Mouse (Mus musculus) liver, embryonic 16.5 days (tissue): ENCODE measurements around the gene Mrpl9. TPM values are rescaled to one million over a fixed set of nuclear protein-coding genes. Genes with fewer than 3 reads are reported as not detected.

Source experiments
- ATAC-seq: fragments of 200-750 bp; cut with Nextera tagmentation; 2 replicates; pipeline ENCODE4 v1.8.0; 2017; ENCODE audit warnings: low read depth, mild to moderate bottlenecking, moderate number of reproducible peaks, moderate library complexity
- H3K27ac ChIP-seq: fragments of 300-500 bp; sonication (generic); 2 replicates; pipeline ENCODE4 v1.5.1; 2014; ENCODE audit warnings: mild to moderate bottlenecking, low read length
- H3K27me3 ChIP-seq: fragments of 300-500 bp; sonication (generic); 2 replicates; pipeline ENCODE4 v1.6.1; 2014; ENCODE audit warnings: low read depth, low read length, mixed read lengths; ENCODE audit not compliant: control insufficient read depth, insufficient read depth
- H3K36me3 ChIP-seq: fragments of 300-500 bp; sonication (generic); 2 replicates; pipeline ENCODE4 v1.6.1; 2014; ENCODE audit warnings: mild to moderate bottlenecking; ENCODE audit not compliant: control insufficient read depth, insufficient read depth
- H3K4me1 ChIP-seq: fragments of 300-500 bp; sonication (generic); 2 replicates; pipeline ENCODE4 v1.6.1; 2014; ENCODE audit warnings: low read depth, low read length, mixed read lengths; ENCODE audit not compliant: control insufficient read depth
- H3K4me2 ChIP-seq: fragments of 300-500 bp; sonication (generic); 2 replicates; pipeline ENCODE4 v1.6.1; 2014; ENCODE audit warnings: low read depth, low read length, mixed read lengths
- H3K4me3 ChIP-seq: fragments of 300-500 bp; sonication (generic); 2 replicates; pipeline ENCODE4 v1.5.1; 2014; ENCODE audit warnings: low read depth, mild to moderate bottlenecking, low read length
- H3K9ac ChIP-seq: fragments of 300-500 bp; sonication (generic); 2 replicates; pipeline ENCODE4 v1.6.1; 2014; ENCODE audit warnings: low read depth, low read length
- H3K9me3 ChIP-seq: fragments of 300-500 bp; sonication (generic); replicated peaks from 2 replicates; pipeline ENCODE4 v1.6.1; 2016; ENCODE audit warnings: low read length; ENCODE audit not compliant: control insufficient read depth
- WGBS: fragments of 180-500 bp; shearing (Covaris S2); extraction: QIAGEN DNeasy Blood & Tissue Kit; methylation state at CpG from one replicate; pipeline ENCODE4 v1.1.7; 2014; ENCODE audit not compliant: insufficient replicate concordance; 5-methylcytosine and 5-hydroxymethylcytosine counted together
- polyA plus RNA-seq: library from polyadenylated mRNA; unstranded; fragments of >200 nt; fragmentation: Nextera tagmentation; extraction: Ambion mirVana; gene quantifications from 2 replicates; pipeline ENCODE4 v1.2.1, GENCODE M21; 2015

Gene Mrpl9
- polyA plus RNA-seq, 1 experiment from 2014 or later: 33.8 TPM

- no peaks in the 10 kb centered on the region for H3K9me3 ChIP-seq
- H3K27me3 ChIP-seq: peaks cover 7% of the 10 kb centered on the region
- no peak overlapping the region for H3K27ac ChIP-seq
- no peak overlapping the region for H3K9ac ChIP-seq
- no peaks in the 10 kb centered on the region for H3K36me3 ChIP-seq
- WGBS: 49% methylated on average over 4 of the region's 4 CpGs
- H3K4me1 ChIP-seq: no peaks in the 10 kb centered on the region
- H3K4me2 ChIP-seq: no peak overlapping the region
- ATAC-seq: no peak
- H3K4me3 ChIP-seq: no peak overlapping the region
These were observed 37.6 kb upstream of the Mrpl9 start for GRCm38 (mm10) chr3:94405561-94405960.

- Histone ChIP-seq H3K9me3 (no peaks in the 10 kb centered on the region), H3K36me3 (no peaks in the 10 kb centered on the region), H3K9ac (peak overlapping the region; percentile 59), H3K4me1 (peaks cover 7% of the 10 kb centered on the region), H3K27me3 (no peaks in the 10 kb centered on the region), H3K27ac (no peak overlapping the region), H3K4me3 (peak overlapping the region; percentile 65), H3K4me2 (peak overlapping the region; percentile 85)
- ATAC-seq: peak; percentile 33
- WGBS: 5% methylated on average over 25 of the region's 25 CpGs
These were observed 30.6 kb upstream of the Mrpl9 start for GRCm38 (mm10) chr3:94412530-94412929.

- H3K4me3 ChIP-seq: peak within 1 kb of the TSS; percentile 65
- no peaks in the 10 kb centered on the region for H3K36me3 ChIP-seq
- peaks cover 7% of the 10 kb centered on the region for H3K4me1 ChIP-seq
- H3K27me3 ChIP-seq: no peaks in the 10 kb centered on the region
- no peak within 1 kb of the TSS for H3K27ac ChIP-seq
- ATAC-seq: peak; percentile 98
- peak within 1 kb of the TSS; percentile 85 for H3K4me2 ChIP-seq
- 8% methylated on average over 52 of the region's 52 CpGs for WGBS
- no peaks in the 10 kb centered on the region for H3K9me3 ChIP-seq
- peak within 1 kb of the TSS; percentile 59 for H3K9ac ChIP-seq
These were observed 30.0 kb upstream of the Mrpl9 start, which contains the start of gene Tdrkh for GRCm38 (mm10) chr3:94413031-94413679. TSS of gene Tdrkh (plus strand) at chr3:94413273.

- 12% methylated on average over 2 of the region's 2 CpGs for WGBS
- ATAC-seq: no peak
- no peak overlapping the region for H3K4me2 ChIP-seq
These were observed 12.1 kb upstream of the Mrpl9 start for GRCm38 (mm10) chr3:94430980-94431379.

GRCm38 (mm10) chr3:94434305-94434704 is 8.8 kb upstream of the Mrpl9 start:
- H3K4me3 ChIP-seq: no peak overlapping the region
- no peak overlapping the region for H3K4me2 ChIP-seq
- H3K4me1 ChIP-seq: no peaks in the 10 kb centered on the region; the same call in 1 of the 2 replicates
- H3K9me3 ChIP-seq: no peaks in the 10 kb centered on the region
- H3K9ac ChIP-seq: no peak overlapping the region
- H3K27me3 ChIP-seq: no peaks in the 10 kb centered on the region
- WGBS: 63% methylated on average over 2 of the region's 2 CpGs
- ATAC-seq: peak; percentile 66
- H3K36me3 ChIP-seq: no peaks in the 10 kb centered on the region
- H3K27ac ChIP-seq: peak overlapping the region; percentile 76

More at GRCm38 (mm10) chr3:94430980-94431379, 12.1 kb upstream of the Mrpl9 start:
- H3K27ac ChIP-seq: no peak overlapping the region
- no peaks in the 10 kb centered on the region for H3K27me3 ChIP-seq
- no peaks in the 10 kb centered on the region; the same call in 1 of the 2 replicates for H3K4me1 ChIP-seq
- no peak overlapping the region for H3K4me3 ChIP-seq
- H3K9me3 ChIP-seq: no peaks in the 10 kb centered on the region
- H3K9ac ChIP-seq: no peak overlapping the region
- no peaks in the 10 kb centered on the region for H3K36me3 ChIP-seq

- no peak overlapping the region for H3K9ac ChIP-seq
- no peaks in the 10 kb centered on the region for H3K9me3 ChIP-seq
- no peak overlapping the region for H3K4me2 ChIP-seq
- H3K27me3 ChIP-seq: peaks cover 6% of the 10 kb centered on the region
- no peak overlapping the region for H3K27ac ChIP-seq
- H3K4me3 ChIP-seq: no peak overlapping the region
- H3K36me3 ChIP-seq: no peaks in the 10 kb centered on the region
- ATAC-seq: no peak
- H3K4me1 ChIP-seq: no peaks in the 10 kb centered on the region; the same call in 1 of the 2 replicates
- WGBS: 72% methylated on average over 9 of the region's 9 CpGs
These were observed 6.7 kb upstream of the Mrpl9 start for GRCm38 (mm10) chr3:94436420-94436819.

GRCm38 (mm10) chr3:94441182-94441581 is 1.9 kb upstream of the Mrpl9 start:
- Histone ChIP-seq H3K9me3 (no peaks in the 10 kb centered on the region), H3K9ac (no peak overlapping the region), H3K4me2 (no peak overlapping the region), H3K27ac (no peak overlapping the region), H3K4me3 (no peak overlapping the region), H3K36me3 (peaks cover 8% of the 10 kb centered on the region), H3K27me3 (peaks cover 6% of the 10 kb centered on the region), H3K4me1 (peaks cover 9% of the 10 kb centered on the region)
- no peak for ATAC-seq
- WGBS: 34% methylated on average over 3 of the region's 3 CpGs

- peaks cover 9% of the 10 kb centered on the region for H3K4me1 ChIP-seq
- H3K36me3 ChIP-seq: peaks cover 21% of the 10 kb centered on the region
- 1% methylated on average over 24 of the region's 24 CpGs for WGBS
- H3K4me2 ChIP-seq: peak within 1 kb of the TSS; percentile 89
- H3K27ac ChIP-seq: peak within 1 kb of the TSS; percentile 61
- ATAC-seq: peak; percentile 57
- peaks cover 6% of the 10 kb centered on the region for H3K27me3 ChIP-seq
- H3K9ac ChIP-seq: peak within 1 kb of the TSS; percentile 93
- no peaks in the 10 kb centered on the region for H3K9me3 ChIP-seq
- H3K4me3 ChIP-seq: peak within 1 kb of the TSS; percentile 93
These were observed 463 bp downstream of the Mrpl9 start, which contains the start of gene Oaz3 for GRCm38 (mm10) chr3:94443597-94443964. TSS of gene Oaz3 (minus strand) at chr3:94443915.

- H3K9ac ChIP-seq: no peak overlapping the region
- H3K4me3 ChIP-seq: no peak overlapping the region
- H3K27ac ChIP-seq: no peak overlapping the region
- H3K9me3 ChIP-seq: no peaks in the 10 kb centered on the region
- 71% methylated on average over 2 of the region's 2 CpGs for WGBS
- no peaks in the 10 kb centered on the region for H3K27me3 ChIP-seq
- H3K4me1 ChIP-seq: peaks cover 5% of the 10 kb centered on the region
- peaks cover 21% of the 10 kb centered on the region for H3K36me3 ChIP-seq
- no peak for ATAC-seq
- no peak overlapping the region for H3K4me2 ChIP-seq
These were observed 6.3 kb downstream of the Mrpl9 start for GRCm38 (mm10) chr3:94449377-94449776.
